Mouse (Mus musculus) testis, postnatal 10 days (tissue): ENCODE measurements around the gene Nek7.

Experiments
- DNase-seq: peaks from one replicate; pipeline ENCODE4 v3.0.0; 2021; ENCODE audit warnings: low spot score

The Nek7 gene

GRCm38 (mm10) chr1:138571038-138571441 is 48.9 kb downstream of the Nek7 start:
- DNase-seq, result no peak

DNA sequence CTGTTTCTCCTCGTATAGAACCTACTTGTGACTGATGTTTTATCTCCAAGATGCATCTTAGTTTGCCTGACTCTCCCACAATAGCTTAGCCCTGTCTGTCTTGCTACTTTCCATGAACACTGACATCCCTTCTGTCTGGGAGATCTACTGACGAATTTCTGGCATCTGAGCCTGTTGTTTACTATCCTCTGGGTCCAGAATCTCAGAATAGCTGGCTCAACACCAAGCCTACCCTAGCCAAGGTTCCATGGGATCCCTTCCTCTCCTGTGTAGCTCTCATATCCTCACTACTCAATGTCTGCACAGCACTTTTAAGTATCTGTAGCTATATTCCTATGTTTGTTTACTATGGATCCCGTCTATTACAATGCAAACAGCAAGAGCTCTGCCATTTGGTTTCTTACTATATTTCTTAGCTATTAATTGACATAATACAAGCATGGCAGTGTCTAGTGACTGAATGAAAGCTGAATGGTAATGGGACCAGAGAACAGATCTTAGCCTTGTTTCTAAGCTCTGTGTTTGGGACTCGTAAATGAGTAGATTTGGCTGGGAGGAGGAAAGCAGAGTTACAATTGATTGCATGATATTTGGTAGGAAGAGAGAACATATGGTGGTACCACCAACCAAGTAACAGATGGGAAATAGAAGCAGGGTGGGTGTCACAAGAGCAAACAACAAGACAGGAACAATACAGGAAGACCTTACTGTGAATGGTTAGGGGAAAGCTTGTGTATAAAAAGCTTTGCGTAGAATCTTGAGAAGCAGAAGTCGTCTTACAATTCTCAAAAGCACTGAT is 51.3 kb downstream of the Nek7 start:
- no peak for DNase-seq

DNA sequence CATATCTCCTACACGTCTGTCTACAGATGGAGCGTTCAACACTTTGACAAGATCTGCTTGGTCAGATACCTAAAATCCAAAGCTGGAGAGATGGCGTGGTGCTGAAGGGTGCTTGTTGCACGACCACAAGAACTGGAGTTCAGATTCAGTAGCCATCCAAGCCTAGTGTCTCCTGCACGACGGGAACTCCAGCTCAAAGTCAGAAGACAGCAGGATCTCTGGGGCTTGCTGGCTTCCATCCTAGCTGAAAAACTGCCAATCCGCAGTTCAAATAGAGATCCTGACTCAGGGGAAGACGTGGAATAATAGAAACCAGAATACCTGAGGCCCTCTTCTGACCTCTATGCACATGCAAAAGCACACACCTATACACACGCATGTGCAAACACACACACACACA is 52.0 kb downstream of the Nek7 start:
- no peak for DNase-seq

GRCm38 (mm10) chr1:138564677-138565076 is 55.3 kb downstream of the Nek7 start:
- no peak for DNase-seq

GRCm38 (mm10) chr1:138560733-138561132 is 59.2 kb downstream of the Nek7 start:
- DNase-seq, result no peak

DNA sequence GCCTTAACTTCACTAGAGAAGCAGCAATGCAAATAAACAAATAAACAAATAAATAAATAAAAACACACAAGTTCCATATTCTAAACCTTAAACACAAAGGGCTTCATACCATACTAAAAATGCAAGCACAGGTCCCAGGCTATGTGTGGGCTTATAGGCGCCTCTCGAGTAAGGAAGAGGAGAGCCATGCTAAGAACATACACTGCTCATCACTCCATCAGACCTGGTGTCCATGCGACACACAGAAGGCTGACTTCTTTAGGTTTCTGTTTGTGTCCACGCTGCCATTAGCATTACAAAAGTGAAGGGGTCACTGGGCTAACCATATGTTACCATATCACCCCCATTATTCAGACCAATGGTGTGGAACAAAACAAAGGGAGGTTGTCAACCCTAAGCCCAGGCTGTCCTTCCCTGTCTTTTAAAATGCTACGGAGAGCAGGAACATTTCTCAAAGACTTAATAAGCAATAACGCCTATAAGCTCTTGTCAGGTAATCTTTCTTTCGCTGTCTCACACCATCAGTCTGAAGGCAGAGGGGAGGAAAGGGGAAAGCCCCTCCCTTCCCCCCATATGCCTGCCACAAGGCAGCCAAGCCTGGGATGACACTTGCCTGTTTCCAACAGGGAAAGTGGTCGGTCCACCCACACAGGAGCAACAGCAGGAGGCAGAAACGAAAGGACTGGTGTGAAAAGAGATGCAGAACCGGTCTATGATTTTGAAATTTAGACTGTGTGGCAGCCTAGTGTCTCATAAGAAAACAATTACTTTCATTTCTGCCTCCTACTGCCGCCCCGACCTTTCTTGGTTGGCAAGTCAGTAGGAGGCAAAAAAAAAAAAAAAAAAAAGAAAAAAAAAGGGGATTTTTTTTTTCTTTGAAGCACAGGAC is 60.5 kb downstream of the Nek7 start:
- no peak for DNase-seq

- no peak for DNase-seq
Measured at GRCm38 (mm10) chr1:138558342-138558741, 61.6 kb downstream of the Nek7 start.

DNA sequence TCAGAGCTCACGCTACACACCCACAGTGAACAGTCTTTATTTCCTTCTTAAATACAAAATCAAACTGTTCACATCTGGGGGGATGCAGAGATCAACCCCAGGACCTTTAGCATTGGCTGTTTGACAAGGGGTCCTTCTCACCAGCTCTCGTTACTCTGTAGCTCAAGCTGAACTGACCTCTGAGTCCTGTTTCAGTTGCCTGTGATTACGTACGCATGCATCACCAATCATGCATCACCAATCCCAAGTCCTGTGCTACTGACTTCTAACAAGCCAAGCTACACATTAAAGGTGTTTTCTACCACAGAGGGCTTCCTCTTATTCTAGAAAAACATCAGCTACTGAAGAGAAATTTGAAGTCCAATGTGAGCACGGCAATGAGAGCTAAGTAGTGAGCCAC is 65.0 kb downstream of the Nek7 start:
- DNase-seq, result no peak

DNA sequence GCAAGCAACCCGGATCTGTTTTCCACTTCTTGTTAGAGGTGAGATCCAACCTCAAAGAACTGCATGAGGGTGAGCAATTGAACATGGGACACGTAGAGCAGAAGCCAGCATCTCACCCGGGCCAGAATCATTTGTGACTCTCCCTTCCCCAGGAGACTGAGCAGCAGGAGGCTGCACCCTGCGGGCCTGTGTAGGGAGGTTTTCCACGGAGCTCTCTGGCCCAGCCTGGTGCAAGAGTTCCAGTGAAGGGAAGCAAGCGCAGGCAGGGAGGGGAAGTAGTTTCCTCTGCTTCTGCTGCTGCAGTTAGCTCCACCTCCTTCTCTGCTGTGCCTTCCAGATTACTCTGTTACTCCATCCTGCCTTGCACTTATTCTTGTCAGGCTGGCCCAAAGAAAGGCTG is 69.8 kb downstream of the Nek7 start:
- no peak for DNase-seq

DNA sequence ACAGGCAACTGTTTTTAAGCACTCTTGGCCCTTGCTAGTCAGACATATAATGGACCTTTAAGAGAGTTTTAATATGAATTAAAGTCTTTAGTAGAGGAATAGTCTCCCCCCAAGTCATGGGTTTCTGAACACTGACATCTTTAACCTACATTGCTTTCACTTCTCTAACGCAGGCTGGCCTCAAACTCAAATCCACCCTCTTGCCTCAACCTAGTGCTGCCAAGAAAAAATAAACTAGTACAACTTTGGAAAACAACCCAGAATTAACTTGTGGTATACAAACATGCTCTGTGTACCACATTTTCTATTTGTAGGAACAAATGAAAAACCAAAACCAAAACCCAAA is 77.8 kb downstream of the Nek7 start:
- DNase-seq, result no peak

DNA sequence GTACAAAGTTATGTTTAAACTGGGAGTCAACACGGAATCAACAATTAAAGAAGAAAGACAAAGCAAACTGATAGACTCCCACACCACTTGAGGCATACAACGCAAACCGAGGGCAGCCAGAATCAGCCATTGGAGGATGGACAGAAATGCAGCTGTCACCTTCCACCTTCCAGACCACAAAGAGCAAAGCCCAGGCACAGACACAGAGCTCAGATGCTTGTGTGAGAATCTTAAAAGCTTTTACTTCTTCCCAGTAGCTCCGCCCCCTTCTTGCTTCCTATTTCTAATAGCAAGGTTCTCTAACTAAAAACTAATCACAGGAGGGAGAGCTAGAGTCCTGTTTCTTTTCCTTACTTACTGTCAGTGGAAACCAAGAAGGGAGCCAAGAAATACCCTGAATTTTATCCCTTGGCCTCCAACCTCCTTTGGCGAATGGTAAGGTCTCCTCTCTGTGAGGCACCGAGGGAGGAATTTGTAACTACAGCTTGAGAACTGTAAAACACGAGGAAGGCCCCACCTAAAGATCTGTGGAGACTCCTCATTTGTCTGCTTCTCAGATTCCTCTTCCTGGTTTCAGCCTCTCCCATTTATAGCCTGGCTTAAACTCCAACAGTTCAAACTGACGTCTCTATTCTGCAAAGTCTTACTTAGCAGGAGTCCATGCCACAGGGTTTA is 78.3 kb downstream of the Nek7 start:
- no peak for DNase-seq

GRCm38 (mm10) chr1:138539713-138540112 is 80.2 kb downstream of the Nek7 start:
- DNase-seq, result no peak

- no peak for DNase-seq
Measured at GRCm38 (mm10) chr1:138538217-138538616, 81.7 kb downstream of the Nek7 start.

GRCm38 (mm10) chr1:138535758-138536574 is 84.0 kb downstream of the Nek7 start:
- no peak for DNase-seq

DNA sequence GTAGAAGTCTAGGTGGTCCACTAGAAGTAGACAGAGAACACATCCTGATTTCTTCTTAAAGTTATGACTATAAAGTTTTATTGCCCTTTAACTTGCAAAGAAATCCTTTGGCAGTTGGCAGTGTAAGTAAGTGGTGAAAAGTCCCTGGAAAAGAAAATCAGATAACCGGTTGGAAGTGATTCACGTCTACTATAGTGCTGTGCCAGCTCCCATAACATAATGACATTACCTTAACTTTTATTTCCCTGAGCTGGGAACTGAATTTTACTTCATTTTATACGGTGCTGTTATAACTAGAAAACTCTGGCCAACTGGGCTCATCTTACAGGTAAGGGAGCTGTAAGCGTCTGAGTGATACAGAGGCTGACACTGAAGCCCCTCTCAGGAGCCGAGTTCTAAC is 89.3 kb downstream of the Nek7 start:
- no peak for DNase-seq

DNA sequence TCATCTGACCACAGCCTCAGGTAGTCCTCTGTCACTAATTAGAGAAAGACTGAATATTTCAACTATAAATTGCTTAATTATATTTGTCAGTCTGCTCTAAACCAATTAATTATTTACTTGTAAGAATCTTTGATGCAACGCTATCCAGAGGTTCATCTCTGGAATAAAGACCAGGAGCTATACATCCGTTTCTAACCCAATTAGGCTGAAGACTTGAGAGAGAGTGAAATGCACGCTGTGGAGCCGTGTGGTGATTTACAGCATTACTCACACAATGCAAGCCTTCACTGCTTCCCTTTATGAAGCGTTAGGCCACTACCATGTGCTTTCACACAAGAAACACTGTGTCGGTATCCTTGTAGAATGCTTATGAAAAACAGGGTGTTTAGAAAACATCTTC is 96.0 kb downstream of the Nek7 start:
- DNase-seq, result no peak

GRCm38 (mm10) chr1:138518235-138518634 is 101.7 kb downstream of the Nek7 start:
- DNase-seq, result no peak

- DNase-seq, result no peak
Measured at GRCm38 (mm10) chr1:138517360-138518099, 102.4 kb downstream of the Nek7 start.

- DNase-seq, result no peak
Measured at GRCm38 (mm10) chr1:138516946-138517345, 103.0 kb downstream of the Nek7 start.

GRCm38 (mm10) chr1:138515362-138515761 is 104.6 kb downstream of the Nek7 start:
- no peak for DNase-seq

DNA sequence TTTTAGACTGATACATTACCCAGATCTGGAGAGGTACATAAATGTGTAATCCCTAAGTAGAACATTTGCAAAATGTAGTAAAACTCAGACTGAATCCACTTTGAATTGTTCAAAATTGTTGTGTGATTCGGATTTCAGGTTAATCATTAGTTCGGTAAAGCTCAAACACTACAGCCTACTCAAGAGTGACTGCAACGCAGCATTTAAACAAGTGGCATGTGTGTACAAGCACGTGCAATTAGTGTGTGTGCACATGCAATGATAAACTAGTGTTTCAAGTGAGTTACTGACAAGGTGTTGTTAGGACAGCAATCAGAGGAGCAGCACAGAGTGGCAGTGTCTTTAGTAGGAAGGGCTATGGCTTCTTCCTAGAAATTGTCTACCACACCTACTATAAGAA is 106.0 kb downstream of the Nek7 start:
- DNase-seq, result no peak
